Mouse (Mus musculus) heart, embryonic 14.5 days (tissue): ENCODE data around the gene Kirrel. TPM values are rescaled to one million over a fixed set of nuclear protein-coding genes. Genes with fewer than 3 reads are reported as not detected.

Experiments used
- ATAC-seq: fragments of 200-750 bp; cut with Nextera tagmentation; 2 replicates; pipeline ENCODE4 v1.8.0; 2017; ENCODE audit warnings: low read depth, moderate TSS enrichment; ENCODE audit not compliant: insufficient number of reproducible peaks, insufficient read depth, low FRiP score
- H3K27ac ChIP-seq, 2 experiments: fragments of 200-500 bp in 1 of 2; fragments of 300-500 bp in 1 of 2; sonication (generic) in 1 of 2; replicated peaks in 1 of 2; 2 replicates each; pipeline ENCODE4 v1.5.1; 2012 to 2014; ENCODE audit warnings: low read depth in 2 of 2, low read length in 2 of 2, control low read depth in 1 of 2, mild to moderate bottlenecking in 1 of 2, mixed read lengths in 1 of 2; ENCODE audit not compliant: control insufficient read depth in 1 of 2, insufficient read depth in 1 of 2
- H3K27me3 ChIP-seq: fragments of 300-500 bp; sonication (generic); 2 replicates; pipeline ENCODE4 v1.6.1; 2014; ENCODE audit warnings: mild to moderate bottlenecking, low read length, control low read depth; ENCODE audit not compliant: control insufficient read depth, insufficient read depth
- H3K36me3 ChIP-seq: fragments of 300-500 bp; sonication (generic); 2 replicates; pipeline ENCODE4 v1.6.1; 2014; ENCODE audit warnings: mild to moderate bottlenecking, control low read depth, low read length, mixed read lengths; ENCODE audit not compliant: control insufficient read depth, insufficient read depth
- H3K4me1 ChIP-seq, 2 experiments: fragments of 200-500 bp in 1 of 2; fragments of 300-500 bp in 1 of 2; sonication (generic) in 1 of 2; 2 replicates each; pipeline ENCODE4 v1.6.1; 2012 to 2014; ENCODE audit warnings: low read length in 2 of 2, control low read depth in 1 of 2, mixed read lengths in 1 of 2; ENCODE audit not compliant: control insufficient read depth in 2 of 2, insufficient read depth in 2 of 2
- H3K4me2 ChIP-seq: fragments of 300-500 bp; sonication (generic); 2 replicates; pipeline ENCODE4 v1.6.1; 2014; ENCODE audit warnings: mild to moderate bottlenecking, low read length
- H3K4me3 ChIP-seq, 2 experiments: fragments of 200-500 bp in 1 of 2; fragments of 300-500 bp in 1 of 2; sonication (generic) in 1 of 2; 2 replicates each; pipeline ENCODE4 v1.5.1; 2012 to 2014; ENCODE audit warnings: low read length in 2 of 2, mild to moderate bottlenecking in 2 of 2, control low read depth in 1 of 2, low read depth in 1 of 2, moderate library complexity in 1 of 2; ENCODE audit not compliant: control insufficient read depth in 1 of 2, insufficient read depth in 1 of 2
- H3K9ac ChIP-seq: fragments of 300-500 bp; sonication (generic); 2 replicates; pipeline ENCODE4 v1.6.1; 2014; ENCODE audit warnings: mild to moderate bottlenecking, low read length
- H3K9me3 ChIP-seq: fragments of 300-500 bp; sonication (generic); 2 replicates; pipeline ENCODE4 v1.6.1; 2016; ENCODE audit warnings: low read length, control low read depth; ENCODE audit not compliant: control insufficient read depth
- WGBS: fragments of 180-500 bp; shearing (Covaris S2); extraction: QIAGEN DNeasy Blood & Tissue Kit; methylation state at CpG from one replicate; pipeline ENCODE4 v1.1.7; 2014; 5-methylcytosine and 5-hydroxymethylcytosine counted together
- polyA plus RNA-seq: library from polyadenylated mRNA; unstranded; fragments of >200 nt; fragmentation: Nextera tagmentation; extraction: Ambion mirVana; gene quantifications from 2 replicates; pipeline ENCODE4 v1.2.1, GENCODE M21; 2014

Gene Kirrel
- polyA plus RNA-seq, 1 experiment from 2014 or later: 7.3 TPM

- Histone ChIP-seq H3K4me1 (peaks cover 4% of the 10 kb centered on the region in 2 experiments; a peak in 1 of 4 replicates), H3K36me3 (peaks cover 23% of the 10 kb centered on the region), H3K9me3 (no peaks in the 10 kb centered on the region), H3K4me3 (no peak overlapping the region), H3K4me2 (no peak overlapping the region), H3K27ac (no peak overlapping the region), H3K27me3 (no peaks in the 10 kb centered on the region), H3K9ac (no peak overlapping the region)
- 77% methylated on average over 5 of the region's 5 CpGs for WGBS
- ATAC-seq: no peak
These were observed 97.6 kb downstream of the Kirrel start for GRCm38 (mm10) chr3:87076899-87077298.

GRCm38 (mm10) chr3:87076161-87076560, 98.4 kb downstream of the Kirrel start:
- no peak overlapping the region for H3K9ac ChIP-seq
- 87% methylated on average over 7 of the region's 7 CpGs for WGBS
- no peak overlapping the region for H3K27ac ChIP-seq
- H3K36me3 ChIP-seq: peaks cover 16% of the 10 kb centered on the region
- H3K4me2 ChIP-seq: no peak overlapping the region
- H3K4me1 ChIP-seq: peaks cover 4% of the 10 kb centered on the region in 2 experiments; a peak in 1 of 4 replicates
- H3K27me3 ChIP-seq: no peaks in the 10 kb centered on the region
- H3K9me3 ChIP-seq: no peaks in the 10 kb centered on the region
- ATAC-seq: no peak
- H3K4me3 ChIP-seq: no peak overlapping the region

- ATAC-seq: no peak
- Histone ChIP-seq H3K4me2 (no peak overlapping the region), H3K27me3 (no peaks in the 10 kb centered on the region), H3K4me1 (peaks cover 4% of the 10 kb centered on the region in 2 experiments; a peak in 1 of 4 replicates), H3K9me3 (no peaks in the 10 kb centered on the region), H3K36me3 (no peaks in the 10 kb centered on the region), H3K27ac (0 out of 4 replicates have a peak overlapping the region, but pooled peaks of 1 of the 2 experiments have one; percentile 23), H3K9ac (no peak overlapping the region), H3K4me3 (no peak overlapping the region)
- 46% methylated on average over 13 of the region's 13 CpGs for WGBS
These were observed 101.7 kb downstream of the Kirrel start for GRCm38 (mm10) chr3:87072612-87073515.

- WGBS: 51% methylated on average over 3 of the region's 3 CpGs
- no peak overlapping the region for H3K9ac ChIP-seq
- H3K4me3 ChIP-seq: no peak overlapping the region
- H3K27me3 ChIP-seq: no peaks in the 10 kb centered on the region
- no peaks in the 10 kb centered on the region for H3K36me3 ChIP-seq
- H3K4me2 ChIP-seq: no peak overlapping the region
- H3K4me1 ChIP-seq: peaks cover 4% of the 10 kb centered on the region in 2 experiments; a peak in 1 of 4 replicates
- no peak for ATAC-seq
- no peaks in the 10 kb centered on the region for H3K9me3 ChIP-seq
- no peak overlapping the region for H3K27ac ChIP-seq
These were observed 102.4 kb downstream of the Kirrel start for GRCm38 (mm10) chr3:87072191-87072590.

- H3K9ac ChIP-seq: no peak overlapping the region
- no peaks in the 10 kb centered on the region for H3K36me3 ChIP-seq
- WGBS: 68% methylated on average over 8 of the region's 8 CpGs
- no peaks in the 10 kb centered on the region for H3K27me3 ChIP-seq
- no peak overlapping the region for H3K4me2 ChIP-seq
- no peak overlapping the region for H3K27ac ChIP-seq
- no peak for ATAC-seq
- H3K4me3 ChIP-seq: no peak overlapping the region
- no peaks in the 10 kb centered on the region for H3K4me1 ChIP-seq
- H3K9me3 ChIP-seq: no peaks in the 10 kb centered on the region
These were observed 107.1 kb downstream of the Kirrel start for GRCm38 (mm10) chr3:87067396-87067975.

GRCm38 (mm10) chr3:87053939-87054338, 120.6 kb downstream of the Kirrel start:
- 55% methylated on average over 1 of the region's 1 CpGs for WGBS
- H3K27me3 ChIP-seq: no peaks in the 10 kb centered on the region
- no peak overlapping the region for H3K4me3 ChIP-seq
- no peaks in the 10 kb centered on the region for H3K4me1 ChIP-seq
- H3K36me3 ChIP-seq: no peaks in the 10 kb centered on the region
- ATAC-seq: no peak
- H3K4me2 ChIP-seq: no peak overlapping the region
- H3K9me3 ChIP-seq: no peaks in the 10 kb centered on the region
- H3K9ac ChIP-seq: no peak overlapping the region
- H3K27ac ChIP-seq: no peak overlapping the region

GRCm38 (mm10) chr3:87047801-87048200, 126.7 kb downstream of the Kirrel start:
- Histone ChIP-seq H3K27me3 (no peaks in the 10 kb centered on the region), H3K4me3 (no peak overlapping the region), H3K4me1 (peaks cover 0 to 3% of the 10 kb centered on the region in 2 experiments; a peak in 1 of 4 replicates), H3K36me3 (no peaks in the 10 kb centered on the region), H3K4me2 (no peak overlapping the region), H3K9ac (no peak overlapping the region), H3K27ac (no peak overlapping the region), H3K9me3 (no peaks in the 10 kb centered on the region)
- no peak for ATAC-seq
- WGBS: 94% methylated on average over 5 of the region's 5 CpGs
